Mouse (Mus musculus) gastrocnemius, adult 18-20 months (tissue): ENCODE measurements around the gene Duox1. TPM values are rescaled to one million over a fixed set of nuclear protein-coding genes. Genes with fewer than 3 reads are reported as not detected.

Experiments used
- DNase-seq: peaks from one replicate; pipeline ENCODE4 v3.0.0; 2021; ENCODE audit warnings: low spot score
- total RNA-seq, 2 experiments: library from RNA; stranded (reverse); gene quantifications; 2 replicates each; pipeline ENCODE4 v1.2.3; 2021

Duox1 gene
- total RNA-seq, 2 experiments from 2014 or later, result 0.50 to 0.83 TPM

- no peak for DNase-seq
Observed at GRCm38 (mm10) chr2:122354191-122354929, 38.9 kb downstream of the Duox1 start.

- DNase-seq, result no peak
Observed at GRCm38 (mm10) chr2:122355389-122355788, 39.9 kb downstream of the Duox1 start.

- DNase-seq, result no peak
Observed at GRCm38 (mm10) chr2:122356187-122356586, 40.7 kb downstream of the Duox1 start.

GRCm38 (mm10) chr2:122360310-122360709 lies 44.8 kb downstream of the Duox1 start:
- DNase-seq, result no peak

- DNase-seq, result no peak
Observed at GRCm38 (mm10) chr2:122361181-122361580, 45.7 kb downstream of the Duox1 start.

- DNase-seq, result no peak
Observed at GRCm38 (mm10) chr2:122361868-122362621, 46.6 kb downstream of the Duox1 start.

- no peak for DNase-seq
Observed at GRCm38 (mm10) chr2:122362622-122363523, 47.4 kb downstream of the Duox1 start.

- no peak for DNase-seq
Observed at GRCm38 (mm10) chr2:122364352-122364944, 49.0 kb downstream of the Duox1 start.

GRCm38 (mm10) chr2:122365244-122365866 lies 49.9 kb downstream of the Duox1 start:
- DNase-seq, result no peak

- DNase-seq, result no peak
Observed at GRCm38 (mm10) chr2:122366039-122366438, 50.6 kb downstream of the Duox1 start.

- no peak for DNase-seq
Observed at GRCm38 (mm10) chr2:122366706-122367105, 51.2 kb downstream of the Duox1 start.

GRCm38 (mm10) chr2:122367181-122367580 lies 51.7 kb downstream of the Duox1 start:
- no peak for DNase-seq

GRCm38 (mm10) chr2:122367701-122368080 lies 52.2 kb downstream of the Duox1 start:
- DNase-seq, result no peak

- no peak for DNase-seq
Observed at GRCm38 (mm10) chr2:122368081-122368971, 52.9 kb downstream of the Duox1 start.

GRCm38 (mm10) chr2:122368995-122369739 lies 53.7 kb downstream of the Duox1 start, which contains the start of gene Shf:
Gene Shf (minus strand): TSS chr2:122369162.
- DNase-seq, result peak; percentile 85

GRCm38 (mm10) chr2:122370101-122370750 lies 54.8 kb downstream of the Duox1 start:
- no peak for DNase-seq

- DNase-seq, result no peak
Observed at GRCm38 (mm10) chr2:122372067-122372466, 56.6 kb downstream of the Duox1 start.

GRCm38 (mm10) chr2:122372541-122372940 lies 57.1 kb downstream of the Duox1 start:
- DNase-seq, result no peak

GRCm38 (mm10) chr2:122374012-122374411 lies 58.5 kb downstream of the Duox1 start:
- no peak for DNase-seq
